Mouse (Mus musculus): Measurements from ENCODE around the gene Cdipt. TPM values are rescaled to one million over a fixed set of nuclear protein-coding genes. Genes with fewer than 3 reads are reported as not detected.

Cdipt gene
- total and polyA plus RNA-seq, 3 experiments = 98.4 to 151 TPM; not detected in 1

GRCm38 (mm10) chr7:126928384-126929037 lies 47.2 kb upstream of the Cdipt start, which contains the start of gene Kctd13:
Gene Kctd13, plus strand, starts transcription at chr7:126928879.
- Histone ChIP-seq H3K9ac (ENCODE audit: control insufficient read depth, low read depth, low read length, poor library complexity, severe bottlenecking) (peak within 1 kb of the TSS; percentile 99), H3K9me3 (replicated peaks; ENCODE audit: insufficient read depth, low read length) (no peaks in the 10 kb centered on the region), H3K4me1 (ENCODE audit: control insufficient read depth in 1 of 2, insufficient read depth in 2 of 2, low read length in 2 of 2) (peaks cover 20 to 31% of the 10 kb centered on the region in 2 experiments), H3K36me3 (ENCODE audit: control insufficient read depth in 1 of 2, insufficient read depth in 2 of 2, low read length in 2 of 2) (peaks cover 0 to 23% of the 10 kb centered on the region in 2 experiments; a peak in 2 of 4 replicates), H3K27ac (ENCODE audit: control insufficient read depth, low read depth, low read length) (peak within 1 kb of the TSS; percentile 85), H3K4me3 (ENCODE audit: control insufficient read depth in 1 of 2, insufficient read depth in 1 of 2, low read depth in 2 of 2, low read length in 2 of 2) (peak within 1 kb of the TSS; percentile 85 to 99), H3K27me3 (ENCODE audit: control insufficient read depth in 1 of 2, insufficient read depth in 2 of 2, low read length in 2 of 2) (no peaks in the 10 kb centered on the region), H3K79me2 (ENCODE audit: control insufficient read depth, insufficient read depth, low read length, poor library complexity) (peaks cover 14% of the 10 kb centered on the region)
- peak; percentile 94 for DNase-seq (ENCODE audit: low read depth, low spot score)
- no peak; the same call in 1 of the 2 replicates for TF ChIP-seq MAX (IDR thresholded peaks at IDR 0.05; ENCODE audit: low read length)
- peak; percentile 68 for TF ChIP-seq TBP (IDR thresholded peaks at IDR 0.05; ENCODE audit: low read depth, low read length)
- TF ChIP-seq ZKSCAN1 (IDR thresholded peaks at IDR 0.05; ENCODE audit: low read depth, low read length) = no peak
- TF ChIP-seq MYC (IDR thresholded peaks at IDR 0.05; ENCODE audit: low read depth, low read length) = no peak; the same call in 1 of the 2 replicates
- peak; percentile 90 for TF ChIP-seq NELFE (IDR thresholded peaks at IDR 0.05; ENCODE audit: low read depth, low read length)
- peak; percentile 98 for TF ChIP-seq ELF1 (IDR thresholded peaks at IDR 0.05; ENCODE audit: low read depth, low read length)
- no peak for TF ChIP-seq USF2 (IDR thresholded peaks at IDR 0.05; ENCODE audit: borderline replicate concordance in 1 of 2, insufficient read depth in 1 of 2, low read depth in 1 of 2, low read length in 2 of 2)
- no peak for TF ChIP-seq POLR2AphosphoS5 (IDR thresholded peaks at IDR 0.05; ENCODE audit: borderline replicate concordance, low read depth, low read length)
- TF ChIP-seq ETS1 (IDR thresholded peaks at IDR 0.05; ENCODE audit: low read depth, low read length) = no peak; the same call in 1 of the 2 replicates
- TF ChIP-seq TCF12 (IDR thresholded peaks at IDR 0.05; ENCODE audit: low read depth, low read length) = peak; percentile 53
- peak; percentile 22; the same call in 1 of the 2 replicates for TF ChIP-seq MXI1 (IDR thresholded peaks at IDR 0.05; ENCODE audit: low read depth, low read length)
- no peak for TF ChIP-seq ZC3H11A (IDR thresholded peaks at IDR 0.05; ENCODE audit: low read depth, low read length)
- TF ChIP-seq NRF1 (IDR thresholded peaks at IDR 0.05; ENCODE audit: insufficient read depth, low read depth, low read length, poor library complexity, severe bottlenecking) = peak; percentile 100
- no peak for TF ChIP-seq CHD2 (IDR thresholded peaks at IDR 0.05; ENCODE audit: low read length)
- TF ChIP-seq BHLHE40 (IDR thresholded peaks at IDR 0.05; ENCODE audit: borderline replicate concordance, low read depth, low read length) = no peak
- TF ChIP-seq UBTF (IDR thresholded peaks at IDR 0.05; ENCODE audit: borderline replicate concordance, insufficient read depth, low read depth, low read length) = 0 out of 2 replicates have a peak, but pooled peaks have one; percentile 55
- TF ChIP-seq ZMIZ1 (IDR thresholded peaks at IDR 0.05; ENCODE audit: low read depth, low read length) = peak; percentile 81
- peak; percentile 74 to 82; a peak in 3 of 4 replicates for TF ChIP-seq POLR2A (IDR thresholded peaks at IDR 0.05; ENCODE audit: control insufficient read depth in 1 of 2, insufficient read depth in 1 of 2, low read depth in 1 of 2, low read length in 2 of 2, poor library complexity in 1 of 2)
- TF ChIP-seq MAZ (IDR thresholded peaks at IDR 0.05; ENCODE audit: low read depth, low read length) = no peak; the same call in 1 of the 2 replicates
- TF ChIP-seq CTCF (IDR thresholded peaks at IDR 0.05 in 2 of 3, conservative IDR thresholded peaks at IDR 0.05 in 1 of 3; ENCODE audit: control insufficient read depth in 1 of 3, insufficient read depth in 1 of 3, low read depth in 2 of 3, low read length in 3 of 3, poor library complexity in 1 of 3, severe bottlenecking in 1 of 3) = no peak
- TF ChIP-seq MAFK (IDR thresholded peaks at IDR 0.05; ENCODE audit: borderline replicate concordance, low read depth, low read length) = no peak
- TF ChIP-seq ZNF384 (IDR thresholded peaks at IDR 0.05; ENCODE audit: low read depth, low read length) = 0 out of 2 replicates have a peak, but pooled peaks have one; percentile 38
- TF ChIP-seq E2F4 (IDR thresholded peaks at IDR 0.05; ENCODE audit: borderline replicate concordance, low read depth, low read length) = no peak
- peak; percentile 71 for TF ChIP-seq HCFC1 (IDR thresholded peaks at IDR 0.05; ENCODE audit: low read depth, low read length)
- no peak for TF ChIP-seq MYB (IDR thresholded peaks at IDR 0.05; ENCODE audit: low read depth, low read length)
- no peak for TF ChIP-seq RCOR1 (IDR thresholded peaks at IDR 0.05; ENCODE audit: low read depth, low read length)
- peak; percentile 82; the same call in 1 of the 2 replicates for TF ChIP-seq SIN3A (IDR thresholded peaks at IDR 0.05; ENCODE audit: low read length)
- no peak for TF ChIP-seq GATA1 (IDR thresholded peaks at IDR 0.05; ENCODE audit: low read depth, low read length)
- 0 out of 2 replicates have a peak, but pooled peaks have one; percentile 84 for TF ChIP-seq CHD1 (IDR thresholded peaks at IDR 0.05; ENCODE audit: low read depth, low read length)
- no peak for TF ChIP-seq RAD21 (IDR thresholded peaks at IDR 0.05; ENCODE audit: low read depth, low read length)
- TF ChIP-seq GABPA (IDR thresholded peaks at IDR 0.05; ENCODE audit: low read depth, low read length) = no peak
- peak; percentile 72; the same call in 1 of the 2 replicates for TF ChIP-seq POLR2AphosphoS2 (IDR thresholded peaks at IDR 0.05; ENCODE audit: low read length)
- TF ChIP-seq MEF2A (IDR thresholded peaks at IDR 0.05; ENCODE audit: extremely low read depth, insufficient replicate concordance, low read depth, low read length, poor library complexity, severe bottlenecking) = no peak
- TF ChIP-seq EP300 (IDR thresholded peaks at IDR 0.05; ENCODE audit: low read depth in 1 of 2, low read length in 2 of 2) = peak in 1 of 2 experiments; percentile 24; a peak in 1 of 4 replicates
- TF ChIP-seq JUND (IDR thresholded peaks at IDR 0.05; ENCODE audit: low read depth, low read length) = no peak
